Mouse (Mus musculus) liver, postnatal 0 days (tissue): Measurements from ENCODE around the gene Hnrnpk.

Experiments used
- CTCF ChIP-seq: sonication (generic); IDR thresholded peaks from 2 replicates; pipeline ENCODE4 v1.5.1; 2016; ENCODE audit warnings: antibody characterized with exemption, low read depth
- EP300 ChIP-seq: IDR thresholded peaks from 2 replicates; pipeline ENCODE4 v1.6.1; 2016; ENCODE audit warnings: antibody characterized with exemption, low read depth, mild to moderate bottlenecking

- TF ChIP-seq CTCF = no peak
- no peak for TF ChIP-seq EP300
Observed at GRCm38 (mm10) chr13:58402744-58403110, 416 bp downstream of the Hnrnpk start.
